Mouse (Mus musculus) Patski (cell line): Measurements from ENCODE around the gene Spaca7. TPM values are rescaled to one million over a fixed set of nuclear protein-coding genes. Genes with fewer than 3 reads are reported as not detected.
"Not testable (repeated sequence)": the region's sequence is repeated elsewhere in the genome, so short reads cannot be mapped to it uniquely, and the experiment has no call there.

Source experiments
- ATAC-seq: fragments of 100-300 bp; one replicate; pipeline ENCODE4 v1.8.0; 2021
- CTCF ChIA-PET: fragments of 350-600 bp; sonication (Branson Sonifier 250); formaldehyde crosslinking; loops from one replicate; lab custom pipeline; 2022; ENCODE audit warnings: inconsistent platforms; lab: Charles Lee
- POLR2A ChIA-PET: fragments of 350-600 bp; sonication (Branson Sonifier 250); formaldehyde crosslinking; loops from one replicate; lab custom pipeline; 2022; ENCODE audit warnings: antibody characterized with exemption, inconsistent platforms; lab: Charles Lee
- DNase-seq: peaks from one replicate; pipeline ENCODE4 v3.0.0-alpha.2; 2011; ENCODE audit warnings: low read depth, low spot score
- H3K27me3 ChIP-seq: fragments of 371-371 bp; one replicate; pipeline ENCODE4 v1.5.1; 2021
- CTCF ChIP-seq: fragments of 100-300 bp; IDR thresholded peaks from one replicate; pipeline ENCODE4 v1.5.1; 2021
- in situ Hi-C: fragments of 300-500 bp; cut with MboI; formaldehyde crosslinking; loops from 3 replicates; pipeline ENCODE4 v1.11.1; 2018; ENCODE audit warnings: low pct_unique_long_range_greater_than_20kb, mixed read lengths
- polyA plus RNA-seq: library from polyadenylated mRNA; unstranded; gene quantifications from one replicate; pipeline ENCODE4 v1.2.3, GENCODE M21; 2021

Gene Spaca7
- polyA plus RNA-seq, 1 experiment from 2014 or later, result 12.9 TPM

DNA sequence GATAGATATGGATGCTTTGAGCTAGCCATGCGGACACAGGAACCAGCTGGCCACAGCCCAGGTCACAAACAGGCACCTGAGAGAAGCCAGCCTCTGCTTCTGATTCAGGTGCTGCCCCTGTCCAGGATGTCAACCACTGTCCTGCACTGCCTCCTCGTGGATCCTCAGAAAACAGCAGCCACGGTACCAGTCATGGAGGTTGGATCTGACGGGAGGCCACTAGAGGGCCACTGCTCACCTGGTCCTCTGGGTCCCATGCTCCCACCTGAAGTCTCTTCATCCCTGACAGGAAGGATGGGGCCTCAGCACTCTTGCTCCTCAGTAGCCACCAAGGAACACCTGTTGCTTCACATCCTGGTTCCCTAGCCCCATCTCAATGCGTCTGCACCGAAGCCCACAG is 34.4 kb downstream of the Spaca7 start:
- ATAC-seq (peak; percentile 24), DNase-seq (no peak)
- ChIA-PET POLR2A (no interaction called here), CTCF (interaction anchor here (1.3 to 1.7 kb wide), 3 partner anchors 16 to 650 kb away, joined by 3 to 4 read pairs (median 3); no protein-coding TSS in a partner anchor)
- TF ChIP-seq CTCF, result peak; percentile 96
- in situ Hi-C loops, result loop anchor here (5.0 kb wide), 2 partner anchors 35 to 70 kb away; partner anchors contain the start of gene Spaca7
- H3K27me3 ChIP-seq, result no peaks in the 10 kb centered on the region

DNA sequence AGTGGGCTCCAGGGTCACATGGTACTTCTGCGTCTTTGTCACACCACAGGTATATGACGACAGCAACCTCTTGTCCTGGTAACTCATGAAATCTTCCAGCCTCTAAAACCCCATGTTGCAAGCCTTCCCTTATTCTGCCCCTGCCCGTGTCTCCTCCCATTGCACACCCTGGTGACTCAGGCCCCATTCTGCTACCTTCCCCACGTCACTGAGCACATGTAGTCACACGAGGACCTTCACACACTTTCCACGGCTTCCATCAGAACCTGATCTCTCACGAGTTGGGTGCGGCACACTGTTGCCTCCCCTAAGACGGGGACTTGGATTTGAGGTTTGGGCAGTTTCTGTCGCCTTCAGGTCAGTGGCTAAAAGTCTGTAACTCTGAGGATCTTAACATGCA is 36.0 kb downstream of the Spaca7 start:
- ATAC-seq (no peak), DNase-seq (no peak)
- in situ Hi-C loops, result loop anchor here (5.0 kb wide), 2 partner anchors 37 to 68 kb away; partner anchors contain the start of gene Spaca7
- CTCF ChIA-PET, result interaction anchor here (1.2 to 1.7 kb wide), 2 partner anchors 10 to 15 kb away, joined by 4 to 5 read pairs; no protein-coding TSS in a partner anchor
- TF ChIP-seq CTCF, result no peak
- H3K27me3 ChIP-seq, result no peaks in the 10 kb centered on the region
- POLR2A ChIA-PET, result no interaction called here

DNA sequence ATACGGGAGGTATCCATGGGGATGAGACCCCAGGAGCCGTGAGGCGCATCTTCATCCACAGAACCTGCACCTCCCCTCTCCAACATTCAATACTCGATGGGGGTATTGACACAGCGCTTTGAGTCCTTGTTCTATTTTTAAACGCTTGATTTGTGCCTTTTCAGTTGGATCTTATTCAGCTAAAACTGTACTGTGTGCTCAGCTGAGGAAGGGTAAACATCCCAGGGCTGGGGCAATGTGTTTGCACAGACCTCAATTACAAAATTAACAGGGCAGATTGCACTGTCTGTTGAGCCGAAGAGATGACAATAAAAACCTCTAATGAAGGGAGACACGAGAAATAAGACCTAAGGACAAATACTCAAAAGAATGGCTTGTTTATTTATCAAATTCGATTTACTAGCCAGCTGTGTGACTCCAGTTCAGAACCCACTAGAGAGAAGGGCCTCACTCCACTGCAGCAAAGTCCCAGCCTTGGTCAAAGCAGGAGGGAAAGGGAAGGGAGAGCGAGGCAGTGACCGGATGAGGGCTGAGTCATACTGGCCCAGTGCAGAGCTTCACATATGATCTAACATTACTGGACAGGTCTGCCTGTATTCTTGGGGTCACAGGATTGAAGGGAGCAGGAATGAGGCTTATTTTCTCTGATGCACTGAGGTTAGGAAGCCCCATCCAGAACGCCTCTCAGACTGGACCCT is 37.1 kb downstream of the Spaca7 start:
- H3K27me3 ChIP-seq, result no peaks in the 10 kb centered on the region
- ChIA-PET CTCF (interaction anchor here (1.2 to 1.8 kb wide), 2 partner anchors 12 to 70 kb away, joined by 3 to 5 read pairs; no protein-coding TSS in a partner anchor), POLR2A (no interaction called here)
- in situ Hi-C loops, result loop anchor here (5.0 kb wide), 2 partner anchors 38 to 67 kb away; partner anchors contain the start of gene Spaca7
- TF ChIP-seq CTCF, result no peak
- DNase-seq (no peak), ATAC-seq (peak; percentile 71)

DNA sequence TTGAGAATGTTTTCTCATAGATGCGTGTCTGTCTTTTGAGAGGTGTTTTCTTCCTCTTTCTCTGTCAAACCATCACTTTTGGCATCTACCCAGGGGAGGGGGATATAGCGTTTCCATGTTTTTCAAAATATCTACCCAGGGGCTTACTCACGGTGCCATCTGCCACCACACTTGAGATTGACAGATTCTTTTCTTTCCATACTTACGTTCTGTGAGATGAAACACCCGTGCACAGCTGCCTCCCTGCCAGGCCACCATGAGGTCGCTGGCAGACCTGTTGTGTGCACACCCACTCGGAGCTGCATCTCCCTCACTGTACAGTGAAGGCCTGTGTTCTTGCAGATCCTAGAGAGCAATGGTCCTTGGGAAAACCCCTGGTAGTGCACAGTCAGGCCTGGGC is 40.4 kb downstream of the Spaca7 start:
- CTCF ChIA-PET, result interaction anchor here (1.1 kb wide), 1 partner anchor 16 kb away, joined by 5 read pairs; no protein-coding TSS in a partner anchor
- DNase-seq (no peak), ATAC-seq (no peak)
- in situ Hi-C loops, result no loop called here
- TF ChIP-seq CTCF, result no peak
- POLR2A ChIA-PET, result no interaction called here
- H3K27me3 ChIP-seq, result no peaks in the 10 kb centered on the region

DNA sequence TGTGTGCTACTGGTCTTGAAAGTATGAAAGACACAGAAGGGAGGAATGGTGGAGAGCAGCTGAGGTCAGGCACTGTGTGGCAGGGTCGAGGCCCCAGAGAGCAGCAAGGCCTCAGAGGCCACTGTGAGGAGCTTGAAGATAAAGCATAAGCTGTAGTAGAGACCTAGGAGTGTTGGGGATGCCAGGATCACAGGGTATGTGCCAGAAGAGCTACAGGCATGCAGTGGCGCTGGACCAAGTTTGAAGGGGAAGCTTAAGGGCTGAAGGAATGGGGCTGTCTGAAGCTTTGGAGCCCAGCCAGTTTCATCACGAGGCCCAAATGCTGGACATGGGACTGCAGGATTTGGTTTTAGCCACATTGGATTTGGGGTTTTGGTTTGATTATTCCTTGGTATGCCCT is 44.5 kb downstream of the Spaca7 start:
- POLR2A ChIA-PET, DNase-seq, in situ Hi-C loops, H3K27me3 ChIP-seq, ATAC-seq: not testable (repeated sequence)
- CTCF ChIA-PET, result interaction anchor here (1.3 kb wide), 1 partner anchor 60 kb away, joined by 4 read pairs; no protein-coding TSS in a partner anchor

DNA sequence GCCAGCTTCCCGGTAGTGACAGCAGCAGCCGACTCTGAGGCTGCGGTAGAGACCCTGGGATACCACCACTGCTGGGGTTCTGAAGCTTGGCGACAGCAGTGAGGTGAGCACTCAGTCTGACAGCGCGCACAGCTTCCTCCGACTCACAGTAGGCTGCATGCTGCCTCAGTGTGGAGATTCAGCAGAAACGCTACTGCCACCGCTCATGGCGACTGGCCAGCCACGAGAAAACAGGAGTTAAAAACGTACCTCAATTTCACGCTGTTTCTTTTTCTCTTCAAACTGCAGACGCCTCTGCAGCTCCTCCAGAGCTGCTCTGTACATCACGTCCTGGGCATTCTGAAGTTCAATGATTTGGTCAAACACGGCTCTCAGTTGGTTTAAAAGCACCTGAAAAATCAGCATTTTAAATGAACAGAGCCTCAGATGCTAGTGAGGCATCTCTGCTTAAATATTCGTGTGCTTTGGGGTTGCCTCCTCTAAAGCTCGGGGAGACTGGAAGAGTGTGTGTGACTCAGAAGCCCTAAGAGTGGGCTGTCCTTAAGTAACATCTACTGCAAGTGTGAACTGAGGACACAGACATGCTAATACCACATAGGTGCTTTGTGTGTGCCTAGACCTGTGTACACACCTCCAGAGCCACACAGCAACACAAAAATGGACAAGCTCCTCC is 48.9 kb downstream of the Spaca7 start:
- in situ Hi-C loops, result no loop called here
- no peak for TF ChIP-seq CTCF
- no peak for DNase-seq
- CTCF ChIA-PET, result interaction anchor here (1.1 to 2.2 kb wide), 3 partner anchors 9 to 50 kb away, joined by 3 to 10 read pairs (median 5); partner anchors contain the start of gene Tubgcp3
- POLR2A ChIA-PET, result no interaction called here
- no peaks in the 10 kb centered on the region for H3K27me3 ChIP-seq
- ATAC-seq, result no peak

DNA sequence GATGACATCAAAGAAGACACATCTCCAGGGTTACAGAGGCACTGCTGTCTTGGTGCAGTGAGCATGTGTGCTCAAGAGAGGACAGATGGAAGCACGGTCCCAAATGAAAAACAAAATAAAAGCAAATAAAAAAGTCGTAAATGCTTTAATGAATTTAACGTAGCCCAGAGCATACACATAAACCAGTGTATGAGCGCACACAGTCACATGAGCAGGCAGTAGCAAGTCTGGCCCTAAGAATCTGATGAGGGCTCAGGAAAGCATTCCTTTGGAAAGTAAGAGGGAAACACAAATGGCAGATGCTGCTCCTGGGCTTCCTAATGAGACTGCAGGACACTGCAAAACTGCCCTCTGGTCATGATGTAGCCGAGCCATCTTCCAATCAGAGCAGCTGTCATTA is 53.1 kb downstream of the Spaca7 start:
- ATAC-seq (no peak), DNase-seq (no peak)
- ChIA-PET POLR2A (interaction anchor here (1.7 kb wide), 1 partner anchor 19 kb away, joined by 4 read pairs; no protein-coding TSS in a partner anchor), CTCF (no interaction called here)
- no peak for TF ChIP-seq CTCF
- H3K27me3 ChIP-seq, result no peaks in the 10 kb centered on the region
- in situ Hi-C loops, result no loop called here

DNA sequence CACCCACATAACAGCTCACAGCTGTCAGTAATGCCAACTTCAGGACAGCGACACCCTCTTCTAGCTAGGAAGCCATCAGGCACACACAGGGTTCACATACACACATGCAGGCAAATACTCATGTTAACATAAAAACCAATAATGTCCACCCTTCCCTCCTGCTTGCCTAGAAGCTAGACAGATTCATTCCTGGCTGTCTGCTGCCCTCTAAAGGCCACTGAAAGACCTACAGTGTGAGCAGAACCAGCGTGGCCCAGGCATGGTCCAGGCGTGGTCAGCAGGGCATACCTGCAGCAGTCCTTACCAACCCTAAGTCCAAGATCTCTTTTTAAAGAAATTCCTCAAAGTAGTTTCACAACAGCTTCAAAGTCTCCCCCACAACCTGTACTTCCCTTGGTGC is 56.2 kb downstream of the Spaca7 start:
- in situ Hi-C loops, result no loop called here
- peak; percentile 76 for TF ChIP-seq CTCF
- no peak for DNase-seq
- no peaks in the 10 kb centered on the region for H3K27me3 ChIP-seq
- CTCF ChIA-PET, result interaction anchor here (0.8 to 2.4 kb wide), 9 partner anchors 12 to 48 kb away, joined by 3 to 12 read pairs (median 3); no protein-coding TSS in a partner anchor
- POLR2A ChIA-PET, result interaction anchor here (0.6 kb wide), 1 partner anchor 92 kb away, joined by 5 read pairs; no protein-coding TSS in a partner anchor
- ATAC-seq, result no peak

DNA sequence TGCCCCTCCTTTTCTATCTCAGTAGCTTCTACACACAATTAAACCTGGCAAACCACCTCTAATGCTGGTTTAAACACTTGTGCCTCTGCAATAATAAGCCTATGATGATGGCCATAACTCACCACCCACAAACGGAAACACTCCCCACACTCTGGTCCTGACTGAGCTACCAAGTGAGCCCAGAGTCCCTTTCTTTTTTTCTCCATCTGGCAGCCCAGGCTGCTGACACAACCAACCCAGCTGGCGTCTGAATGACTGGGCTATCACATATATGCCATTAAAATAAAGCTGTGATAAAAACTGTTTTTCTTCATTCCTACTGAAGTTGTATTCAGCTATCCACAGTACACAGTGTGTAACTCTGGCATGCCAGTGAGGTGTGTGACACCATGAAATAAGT is 62.5 kb downstream of the Spaca7 start:
- CTCF ChIA-PET, result no interaction called here
- no peak for TF ChIP-seq CTCF
- POLR2A ChIA-PET, result no interaction called here
- DNase-seq, result no peak
- no peak for ATAC-seq
- H3K27me3 ChIP-seq, result no peaks in the 10 kb centered on the region
- in situ Hi-C loops, result no loop called here

DNA sequence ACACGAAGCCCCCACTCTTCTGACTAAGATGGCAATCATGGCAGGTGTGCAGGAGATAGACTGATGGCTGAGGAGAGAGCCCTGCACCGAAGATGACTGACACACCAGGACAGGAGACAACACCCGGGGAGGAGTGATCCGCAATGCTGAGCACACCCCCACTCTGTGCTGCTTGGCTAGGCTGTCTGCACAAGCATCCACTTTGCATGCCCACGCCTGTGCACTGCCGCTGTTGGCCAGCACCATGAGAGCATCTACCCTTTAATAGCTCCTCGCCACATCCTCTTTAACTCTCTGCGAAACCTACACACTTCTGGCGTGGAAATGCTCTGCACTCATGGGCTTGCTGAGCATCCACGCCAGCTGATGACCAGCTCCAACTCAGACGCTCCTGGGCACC is 65.6 kb downstream of the Spaca7 start:
- no peak for ATAC-seq
- in situ Hi-C loops, result no loop called here
- TF ChIP-seq CTCF, result no peak
- POLR2A ChIA-PET, result no interaction called here
- CTCF ChIA-PET, result interaction anchor here (1.4 to 1.7 kb wide), 3 partner anchors 12 to 59 kb away, joined by 3 read pairs; no protein-coding TSS in a partner anchor
- DNase-seq, result no peak
- H3K27me3 ChIP-seq, result no peaks in the 10 kb centered on the region
